Mouse (Mus musculus): ENCODE data around the gene Shd. TPM values are rescaled to one million over a fixed set of nuclear protein-coding genes. Genes with fewer than 3 reads are reported as not detected.

Gene Shd
- polyA plus RNA-seq, 1 experiment from 2014 or later: 39.1 TPM

GRCm38 (mm10) chr17:55952447-55953027, 17.7 kb upstream of the Shd start, which contains the start of gene Ebi3:
Gene Ebi3, plus strand, starts transcription at chr17:55952640.
- H3K9me3 ChIP-seq: no peaks in the 10 kb centered on the region
- H3K36me3 ChIP-seq (replicated peaks): no peaks in the 10 kb centered on the region
- no peak for DNase-seq (ENCODE audit: low spot score)
- no peak within 1 kb of the TSS for H3K4me3 ChIP-seq
- no peak within 1 kb of the TSS for H3K27ac ChIP-seq (replicated peaks)
- WGBS: 77% methylated on average over 6 of the region's 6 CpGs
- peaks cover 16% of the 10 kb centered on the region for H3K4me1 ChIP-seq
- peaks cover 25% of the 10 kb centered on the region for H3K27me3 ChIP-seq (replicated peaks; ENCODE audit: low read depth, poor library complexity, severe bottlenecking)

DNA sequence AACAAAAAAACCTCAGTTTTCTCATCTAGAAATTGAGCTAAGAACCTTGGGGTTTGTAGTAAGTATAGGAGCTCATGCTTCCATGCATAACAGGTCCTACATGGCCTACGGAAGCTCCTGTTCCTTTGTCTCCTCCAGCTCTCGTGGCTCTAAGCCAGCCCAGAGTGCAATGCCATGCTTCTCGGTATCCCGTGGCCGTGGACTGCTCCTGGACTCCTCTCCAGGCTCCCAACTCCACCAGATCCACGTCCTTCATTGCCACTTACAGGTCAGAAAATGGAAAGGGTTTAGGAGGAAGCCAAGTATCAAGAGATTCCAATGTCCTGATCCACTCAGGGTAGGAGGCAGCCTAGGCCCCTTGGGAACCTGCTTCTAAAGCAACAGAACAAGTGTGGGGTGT, 16.5 kb upstream of the Shd start:
- Histone ChIP-seq H3K4me1 (peaks cover 25% of the 10 kb centered on the region), H3K4me3 (no peak overlapping the region), H3K27ac (replicated peaks) (no peak overlapping the region), H3K36me3 (replicated peaks) (no peaks in the 10 kb centered on the region), H3K9me3 (no peaks in the 10 kb centered on the region), H3K27me3 (replicated peaks; ENCODE audit: low read depth, poor library complexity, severe bottlenecking) (peaks cover 25% of the 10 kb centered on the region)
- no peak for DNase-seq (ENCODE audit: low spot score)
- WGBS: 84% methylated on average over 6 of the region's 6 CpGs

- Histone ChIP-seq H3K4me3 (no peak overlapping the region), H3K9me3 (no peaks in the 10 kb centered on the region), H3K4me1 (peaks cover 25% of the 10 kb centered on the region), H3K36me3 (replicated peaks) (no peaks in the 10 kb centered on the region), H3K27ac (replicated peaks) (no peak overlapping the region), H3K27me3 (replicated peaks; ENCODE audit: low read depth, poor library complexity, severe bottlenecking) (peaks cover 25% of the 10 kb centered on the region)
- 42% methylated on average over 16 of the region's 16 CpGs for WGBS
- DNase-seq (ENCODE audit: low spot score): no peak
Observed at GRCm38 (mm10) chr17:55954229-55954628, 16.0 kb upstream of the Shd start.

- Histone ChIP-seq H3K27ac (replicated peaks) (0 out of 2 replicates have a peak overlapping the region, but pooled peaks have one; percentile 58), H3K9me3 (no peaks in the 10 kb centered on the region), H3K27me3 (replicated peaks; ENCODE audit: low read depth, poor library complexity, severe bottlenecking) (peaks cover 25% of the 10 kb centered on the region), H3K36me3 (replicated peaks) (peaks cover 7% of the 10 kb centered on the region), H3K4me1 (peaks cover 33% of the 10 kb centered on the region), H3K4me3 (peak overlapping the region; percentile 67)
- peak; percentile 89 for DNase-seq (ENCODE audit: low spot score)
- 1% methylated on average over 26 of the region's 26 CpGs for WGBS
Observed at GRCm38 (mm10) chr17:55956129-55956528, 14.1 kb upstream of the Shd start.

GRCm38 (mm10) chr17:55956591-55956990, 13.7 kb upstream of the Shd start:
- Histone ChIP-seq H3K9me3 (no peaks in the 10 kb centered on the region), H3K4me1 (peaks cover 33% of the 10 kb centered on the region), H3K36me3 (replicated peaks) (peaks cover 12% of the 10 kb centered on the region), H3K27ac (replicated peaks) (0 out of 2 replicates have a peak overlapping the region, but pooled peaks have one; percentile 58), H3K4me3 (peak overlapping the region; percentile 67), H3K27me3 (replicated peaks; ENCODE audit: low read depth, poor library complexity, severe bottlenecking) (peaks cover 25% of the 10 kb centered on the region)
- WGBS: 40% methylated on average over 6 of the region's 6 CpGs
- no peak for DNase-seq (ENCODE audit: low spot score)

GRCm38 (mm10) chr17:55957168-55957567, 13.1 kb upstream of the Shd start:
- 15% methylated on average over 9 of the region's 9 CpGs for WGBS
- Histone ChIP-seq H3K36me3 (replicated peaks) (peaks cover 18% of the 10 kb centered on the region), H3K27ac (replicated peaks) (peak overlapping the region; percentile 49; the same call in 1 of the 2 replicates), H3K9me3 (no peaks in the 10 kb centered on the region), H3K4me3 (peak overlapping the region; percentile 67), H3K4me1 (peaks cover 33% of the 10 kb centered on the region), H3K27me3 (replicated peaks; ENCODE audit: low read depth, poor library complexity, severe bottlenecking) (peaks cover 25% of the 10 kb centered on the region)
- peak; percentile 81 for DNase-seq (ENCODE audit: low spot score)

GRCm38 (mm10) chr17:55957726-55958583, 12.3 kb upstream of the Shd start:
- Histone ChIP-seq H3K36me3 (replicated peaks) (peaks cover 23% of the 10 kb centered on the region), H3K27ac (replicated peaks) (peak overlapping the region; percentile 92), H3K4me3 (peak overlapping the region; percentile 67), H3K27me3 (replicated peaks; ENCODE audit: low read depth, poor library complexity, severe bottlenecking) (peaks cover 20% of the 10 kb centered on the region), H3K9me3 (no peaks in the 10 kb centered on the region), H3K4me1 (peaks cover 33% of the 10 kb centered on the region)
- DNase-seq (ENCODE audit: low spot score): no peak
- WGBS: 82% methylated on average over 13 of the region's 13 CpGs

- WGBS: 29% methylated on average over 2 of the region's 2 CpGs
- peak overlapping the region; percentile 92 for H3K27ac ChIP-seq (replicated peaks)
- peaks cover 33% of the 10 kb centered on the region for H3K4me1 ChIP-seq
- H3K4me3 ChIP-seq: peak overlapping the region; percentile 65
- no peaks in the 10 kb centered on the region for H3K9me3 ChIP-seq
- no peak for DNase-seq (ENCODE audit: low spot score)
- peaks cover 20% of the 10 kb centered on the region for H3K27me3 ChIP-seq (replicated peaks; ENCODE audit: low read depth, poor library complexity, severe bottlenecking)
- peaks cover 29% of the 10 kb centered on the region for H3K36me3 ChIP-seq (replicated peaks)
Observed at GRCm38 (mm10) chr17:55958584-55958886, 11.7 kb upstream of the Shd start.

- WGBS: under 1% methylated on average over 46 of the region's 46 CpGs
- DNase-seq (ENCODE audit: low spot score): peak; percentile 95
Observed at GRCm38 (mm10) chr17:55958918-55959728, 11.1 kb upstream of the Shd start, which contains the start of gene Yju2. Gene Yju2, plus strand, starts transcription at chr17:55959099.

GRCm38 (mm10) chr17:55959946-55960740, 10.1 kb upstream of the Shd start:
- Histone ChIP-seq H3K4me3 (peak overlapping the region; percentile 65), H3K27me3 (replicated peaks; ENCODE audit: low read depth, poor library complexity, severe bottlenecking) (peaks cover 6% of the 10 kb centered on the region), H3K36me3 (replicated peaks) (peaks cover 45% of the 10 kb centered on the region), H3K27ac (replicated peaks) (peak overlapping the region; percentile 92), H3K9me3 (no peaks in the 10 kb centered on the region), H3K4me1 (peaks cover 33% of the 10 kb centered on the region)
- 79% methylated on average over 10 of the region's 10 CpGs for WGBS
- no peak for DNase-seq (ENCODE audit: low spot score)

More at GRCm38 (mm10) chr17:55958918-55959728, 11.1 kb upstream of the Shd start, which contains the start of gene Yju2:
- Histone ChIP-seq H3K4me1 (peaks cover 33% of the 10 kb centered on the region), H3K4me3 (peak within 1 kb of the TSS; percentile 65), H3K9me3 (no peaks in the 10 kb centered on the region), H3K27me3 (replicated peaks; ENCODE audit: low read depth, poor library complexity, severe bottlenecking) (peaks cover 16% of the 10 kb centered on the region), H3K27ac (replicated peaks) (peak within 1 kb of the TSS; percentile 92), H3K36me3 (replicated peaks) (peaks cover 35% of the 10 kb centered on the region)

- peaks cover 32% of the 10 kb centered on the region for H3K4me1 ChIP-seq
- no peak for DNase-seq (ENCODE audit: low spot score)
- H3K27ac ChIP-seq (replicated peaks): no peak overlapping the region
- no peak overlapping the region for H3K4me3 ChIP-seq
- H3K36me3 ChIP-seq (replicated peaks): peaks cover 51% of the 10 kb centered on the region
- H3K27me3 ChIP-seq (replicated peaks; ENCODE audit: low read depth, poor library complexity, severe bottlenecking): no peaks in the 10 kb centered on the region
- no peaks in the 10 kb centered on the region for H3K9me3 ChIP-seq
Observed at GRCm38 (mm10) chr17:55960791-55961190, 9.5 kb upstream of the Shd start.

GRCm38 (mm10) chr17:55961631-55962030, 8.6 kb upstream of the Shd start:
- H3K4me3 ChIP-seq: no peak overlapping the region
- H3K4me1 ChIP-seq: peaks cover 24% of the 10 kb centered on the region
- H3K27me3 ChIP-seq (replicated peaks; ENCODE audit: low read depth, poor library complexity, severe bottlenecking): no peaks in the 10 kb centered on the region
- 96% methylated on average over 7 of the region's 7 CpGs for WGBS
- H3K36me3 ChIP-seq (replicated peaks): peaks cover 59% of the 10 kb centered on the region
- no peaks in the 10 kb centered on the region for H3K9me3 ChIP-seq
- no peak overlapping the region for H3K27ac ChIP-seq (replicated peaks)
- no peak for DNase-seq (ENCODE audit: low spot score)
